7 mouse cellular contexts compared by ENCODE assay signal in genomic region chr9:121856649-121857416, GRCm38 (mm10). TPM values are rescaled to one million over a fixed set of nuclear protein-coding genes. Genes with fewer than 3 reads are reported as not detected.
DNase-seq lines count a peak whose midpoint lies in the region; ATAC-seq and TF ChIP-seq lines count a peak whose summit lies in the region.

No protein-coding gene starts in this region.

- DNase-seq in retina, embryonic 14.5 days (ENCODE audit: low spot score), result peak; percentile 3
- no peak for DNase-seq in retina, postnatal 1 day
- no peak for DNase-seq in limb, embryonic 10.5 days (ENCODE audit: low spot score)
- DNase-seq in left cerebral cortex, adult 11 months (ENCODE audit: low spot score), result no peak

- H3K27me3 ChIP-seq in forebrain, embryonic 15.5 days, result no peaks in the 10 kb centered on the region
- H3K27me3 ChIP-seq in limb, embryonic 10.5 days (ENCODE audit: low read depth, poor library complexity, severe bottlenecking), result no peaks in the 10 kb centered on the region
- no peaks in the 10 kb centered on the region for H3K27me3 ChIP-seq in midbrain, embryonic 13.5 days

- H3K9me3 ChIP-seq in forebrain, embryonic 15.5 days, result no peaks in the 10 kb centered on the region
- H3K9me3 ChIP-seq in limb, embryonic 10.5 days (replicated peaks), result no peaks in the 10 kb centered on the region
- H3K9me3 ChIP-seq in midbrain, embryonic 13.5 days, result no peaks in the 10 kb centered on the region

- H3K4me2 ChIP-seq in forebrain, embryonic 15.5 days (replicated peaks), result peak overlapping the region; percentile 95
- peak overlapping the region; percentile 75 for H3K4me2 ChIP-seq in midbrain, embryonic 13.5 days (replicated peaks)

- TF ChIP-seq CTCF in bone marrow macrophage, adult 2 months (IDR thresholded peaks at IDR 0.05; ENCODE audit: low read depth, low read length), result no peak

- peaks cover 11% of the 10 kb centered on the region for H3K4me1 ChIP-seq in bone marrow macrophage, adult 2 months (ENCODE audit: control insufficient read depth, insufficient read depth, low read length)
- peaks cover 8% of the 10 kb centered on the region for H3K4me1 ChIP-seq in forebrain, embryonic 15.5 days
- peaks cover 14% of the 10 kb centered on the region for H3K4me1 ChIP-seq in limb, embryonic 10.5 days
- peaks cover 14% of the 10 kb centered on the region for H3K4me1 ChIP-seq in midbrain, embryonic 13.5 days (replicated peaks)

- ATAC-seq in forebrain, embryonic 15.5 days (replicated peaks), result no peak
- no peak for ATAC-seq in midbrain, embryonic 13.5 days

- no peak overlapping the region for H3K27ac ChIP-seq in bone marrow macrophage, adult 2 months (ENCODE audit: insufficient read depth, low read depth, low read length)
- peak overlapping the region; percentile 92 for H3K27ac ChIP-seq in forebrain, embryonic 15.5 days (replicated peaks)
- H3K27ac ChIP-seq in limb, embryonic 10.5 days, result peak overlapping the region; percentile 95
- H3K27ac ChIP-seq in midbrain, embryonic 13.5 days, result peak overlapping the region; percentile 96

- H3K36me3 ChIP-seq in forebrain, embryonic 15.5 days, result peaks cover 3% of the 10 kb centered on the region
- peaks cover 9% of the 10 kb centered on the region for H3K36me3 ChIP-seq in limb, embryonic 10.5 days
- peaks cover 6% of the 10 kb centered on the region for H3K36me3 ChIP-seq in midbrain, embryonic 13.5 days

- TF ChIP-seq POLR2A in bone marrow macrophage, adult 2 months (IDR thresholded peaks at IDR 0.05; ENCODE audit: borderline replicate concordance, low read depth, low read length), result no peak

- peak overlapping the region; percentile 81 for H3K9ac ChIP-seq in forebrain, embryonic 15.5 days (replicated peaks)
- H3K9ac ChIP-seq in midbrain, embryonic 13.5 days (replicated peaks), result peak overlapping the region; percentile 90

- WGBS in forebrain, embryonic 15.5 days, result under 1% methylated on average over 39 of the region's 39 CpGs
- 2% methylated on average over 39 of the region's 39 CpGs for WGBS in limb, embryonic 10.5 days
- 2% methylated on average over 39 of the region's 39 CpGs for WGBS in midbrain, embryonic 13.5 days

- H3K4me3 ChIP-seq in bone marrow macrophage, adult 2 months (ENCODE audit: insufficient read depth, low read length), result peak overlapping the region; percentile 89
- H3K4me3 ChIP-seq in forebrain, embryonic 15.5 days, result peak overlapping the region; percentile 84
- H3K4me3 ChIP-seq in limb, embryonic 10.5 days, result peak overlapping the region; percentile 93
- H3K4me3 ChIP-seq in midbrain, embryonic 13.5 days (replicated peaks), result peak overlapping the region; percentile 72

RNA-seq across cellular contexts. Expression of gene Higd1a, which starts 1.3 kb away (rescaled TPM):
- polyA plus RNA-seq in bone marrow macrophage, adult 2 months (2012; ENCODE audit: insufficient read depth, insufficient read length, missing spikeins), result 45.9 and 52.3 TPM in 2 replicates
- 124 and 129 TPM in 2 replicates for polyA plus RNA-seq in forebrain, embryonic 15.5 days (2015; fragmentation: Nextera tagmentation; extraction: Ambion mirVana)
- 174 and 201 TPM in 2 replicates for polyA plus RNA-seq in limb, embryonic 10.5 days (2016; fragmentation: Nextera tagmentation; extraction: Ambion mirVana)
- polyA plus RNA-seq in midbrain, embryonic 13.5 days (2015; fragmentation: Nextera tagmentation; extraction: Ambion mirVana), result 146 TPM in 2 replicates

RNA-seq across cellular contexts. Expression of gene Ccdc13, which starts 17.6 kb away (rescaled TPM):
- not detected in 2 replicates for polyA plus RNA-seq in bone marrow macrophage, adult 2 months (2012; ENCODE audit: insufficient read depth, insufficient read length, missing spikeins)
- 1.9 and 3.0 TPM in 2 replicates for polyA plus RNA-seq in forebrain, embryonic 15.5 days (2015; fragmentation: Nextera tagmentation; extraction: Ambion mirVana)
- polyA plus RNA-seq in limb, embryonic 10.5 days (2016; fragmentation: Nextera tagmentation; extraction: Ambion mirVana), result 0.36 and 0.38 TPM in 2 replicates
- 2.8 and 5.0 TPM in 2 replicates for polyA plus RNA-seq in midbrain, embryonic 13.5 days (2015; fragmentation: Nextera tagmentation; extraction: Ambion mirVana)

RNA-seq across cellular contexts. Expression of gene Ackr2, which starts 41.3 kb away (rescaled TPM):
- polyA plus RNA-seq in bone marrow macrophage, adult 2 months (2012; ENCODE audit: insufficient read depth, insufficient read length, missing spikeins), result not detected in 2 replicates
- 1.9 and 2.7 TPM in 2 replicates for polyA plus RNA-seq in forebrain, embryonic 15.5 days (2015; fragmentation: Nextera tagmentation; extraction: Ambion mirVana)
- 0.16 TPM in 1 of 2 replicates, not detected in the other for polyA plus RNA-seq in limb, embryonic 10.5 days (2016; fragmentation: Nextera tagmentation; extraction: Ambion mirVana)
- 2.1 and 2.2 TPM in 2 replicates for polyA plus RNA-seq in midbrain, embryonic 13.5 days (2015; fragmentation: Nextera tagmentation; extraction: Ambion mirVana)

RNA-seq across cellular contexts. Expression of gene Cyp8b1, which starts 59.3 kb away (rescaled TPM):
- polyA plus RNA-seq in bone marrow macrophage, adult 2 months (2012; ENCODE audit: insufficient read depth, insufficient read length, missing spikeins), result not detected in 2 replicates
- 0.15 TPM in 1 of 2 replicates, not detected in the other for polyA plus RNA-seq in forebrain, embryonic 15.5 days (2015; fragmentation: Nextera tagmentation; extraction: Ambion mirVana)
- polyA plus RNA-seq in limb, embryonic 10.5 days (2016; fragmentation: Nextera tagmentation; extraction: Ambion mirVana), result not detected in 2 replicates
- polyA plus RNA-seq in midbrain, embryonic 13.5 days (2015; fragmentation: Nextera tagmentation; extraction: Ambion mirVana), result not detected in 2 replicates
